Mouse (Mus musculus): ENCODE data around the gene Arpc5.
A peak's percentile ranks its signal among the peaks of the same experiment; 100 is the strongest.

The Arpc5 gene

GRCm38 (mm10) chr1:152784620-152785019, 18.3 kb downstream of the Arpc5 start:
- DNase-seq: peak; percentile 51

DNA sequence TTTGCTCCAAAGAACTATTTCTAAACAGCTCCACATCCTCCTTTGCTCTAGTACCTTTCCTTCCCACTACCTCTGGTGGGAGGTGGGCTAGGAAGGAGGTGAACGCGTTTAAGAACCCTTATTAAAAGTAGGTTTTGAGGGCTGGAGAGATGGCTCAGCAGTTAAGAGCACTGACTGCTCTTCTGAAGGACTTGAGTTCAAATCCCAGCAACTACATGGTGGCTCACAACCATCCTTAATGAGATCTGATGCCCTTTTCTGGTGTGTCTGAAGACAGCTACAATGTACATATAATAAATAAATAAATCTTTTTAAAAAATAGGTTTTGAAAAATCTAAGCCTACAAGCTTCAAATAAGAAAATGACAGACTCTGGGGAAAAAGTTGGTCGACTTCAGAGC, 19.1 kb downstream of the Arpc5 start:
- peak; percentile 66 for DNase-seq

DNA sequence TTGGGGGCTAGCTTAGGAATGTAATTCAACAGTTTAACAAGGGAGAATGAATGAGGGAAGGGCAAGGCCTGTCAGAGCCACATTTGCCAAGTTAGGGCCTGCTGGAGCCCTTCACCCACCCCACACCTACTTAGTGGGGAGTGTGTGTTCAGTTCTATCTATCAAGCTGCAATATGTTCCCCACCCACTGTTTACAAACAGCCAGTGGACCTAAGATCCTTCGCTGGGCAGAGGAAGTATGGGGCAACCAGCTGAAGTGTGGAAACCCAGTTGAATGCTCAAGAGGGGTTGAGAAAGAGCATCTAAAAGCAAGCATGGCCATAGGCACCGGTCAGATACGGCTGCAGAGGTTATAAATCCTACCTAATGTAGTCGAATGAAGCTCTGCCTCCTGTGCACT, 20.6 kb downstream of the Arpc5 start:
- DNase-seq: peak; percentile 76

GRCm38 (mm10) chr1:152788121-152788660, 21.8 kb downstream of the Arpc5 start:
- peak; percentile 76 for DNase-seq

- DNase-seq: no peak
These were observed 23.9 kb downstream of the Arpc5 start for GRCm38 (mm10) chr1:152790254-152790653.

- DNase-seq: no peak
These were observed 24.5 kb downstream of the Arpc5 start for GRCm38 (mm10) chr1:152790821-152791220.

GRCm38 (mm10) chr1:152791269-152791668, 24.9 kb downstream of the Arpc5 start:
- DNase-seq: no peak

- DNase-seq: no peak
These were observed 26.6 kb downstream of the Arpc5 start for GRCm38 (mm10) chr1:152792736-152793494.

- DNase-seq: no peak
These were observed 27.3 kb downstream of the Arpc5 start for GRCm38 (mm10) chr1:152793495-152794130.

- DNase-seq: no peak
These were observed 29.4 kb downstream of the Arpc5 start for GRCm38 (mm10) chr1:152795688-152796255.

- DNase-seq: peak; percentile 95
These were observed 30.4 kb downstream of the Arpc5 start for GRCm38 (mm10) chr1:152796683-152797263.

DNA sequence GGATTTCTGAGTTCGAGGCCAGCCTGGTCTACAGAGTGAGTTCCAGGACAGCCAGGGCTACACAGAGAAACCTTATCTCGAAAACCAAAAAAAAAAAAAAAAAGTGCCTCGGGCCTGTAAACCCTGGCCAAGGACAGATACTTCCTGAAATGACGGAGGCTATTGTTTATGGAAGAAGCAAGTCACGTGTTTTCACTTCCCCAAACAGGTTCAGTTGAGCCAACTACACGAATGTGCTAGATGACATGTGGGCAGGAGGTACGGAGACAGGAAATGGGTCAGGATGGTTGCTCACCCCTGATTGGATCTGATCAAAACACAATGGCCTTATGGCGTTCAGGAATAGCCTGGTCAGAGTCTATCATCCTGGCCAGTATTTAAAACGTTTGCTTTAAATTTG, 31.8 kb downstream of the Arpc5 start:
- peak; percentile 96 for DNase-seq

DNA sequence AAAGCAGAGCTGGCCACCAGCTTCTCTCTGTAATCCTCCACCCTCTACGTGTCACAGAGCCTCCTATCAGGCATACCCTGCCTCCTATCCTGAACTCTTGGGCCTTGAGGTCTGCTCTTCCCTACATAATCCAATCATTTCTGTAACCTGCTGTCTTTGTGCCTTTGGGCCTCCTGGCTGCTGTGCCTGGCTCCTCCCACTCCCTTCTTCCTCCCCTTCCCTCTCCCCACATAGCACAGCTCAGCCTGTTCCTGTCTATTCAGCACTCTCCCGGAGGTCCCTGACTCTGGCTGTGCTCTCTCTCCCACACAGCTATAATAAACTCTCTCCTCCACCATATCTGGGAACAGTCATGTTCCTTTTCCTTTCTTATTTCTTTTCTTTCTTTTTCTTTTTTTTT, 33.6 kb downstream of the Arpc5 start, which contains the start of gene Ncf2:
TSS of gene Ncf2 (plus strand) at position 298 of the 400 bp plus-strand sequence.
- DNase-seq: peak; percentile 95

GRCm38 (mm10) chr1:152800633-152801176, 34.4 kb downstream of the Arpc5 start:
- DNase-seq: no peak

- DNase-seq: peak; percentile 93
These were observed 38.6 kb downstream of the Arpc5 start for GRCm38 (mm10) chr1:152804907-152805306.

DNA sequence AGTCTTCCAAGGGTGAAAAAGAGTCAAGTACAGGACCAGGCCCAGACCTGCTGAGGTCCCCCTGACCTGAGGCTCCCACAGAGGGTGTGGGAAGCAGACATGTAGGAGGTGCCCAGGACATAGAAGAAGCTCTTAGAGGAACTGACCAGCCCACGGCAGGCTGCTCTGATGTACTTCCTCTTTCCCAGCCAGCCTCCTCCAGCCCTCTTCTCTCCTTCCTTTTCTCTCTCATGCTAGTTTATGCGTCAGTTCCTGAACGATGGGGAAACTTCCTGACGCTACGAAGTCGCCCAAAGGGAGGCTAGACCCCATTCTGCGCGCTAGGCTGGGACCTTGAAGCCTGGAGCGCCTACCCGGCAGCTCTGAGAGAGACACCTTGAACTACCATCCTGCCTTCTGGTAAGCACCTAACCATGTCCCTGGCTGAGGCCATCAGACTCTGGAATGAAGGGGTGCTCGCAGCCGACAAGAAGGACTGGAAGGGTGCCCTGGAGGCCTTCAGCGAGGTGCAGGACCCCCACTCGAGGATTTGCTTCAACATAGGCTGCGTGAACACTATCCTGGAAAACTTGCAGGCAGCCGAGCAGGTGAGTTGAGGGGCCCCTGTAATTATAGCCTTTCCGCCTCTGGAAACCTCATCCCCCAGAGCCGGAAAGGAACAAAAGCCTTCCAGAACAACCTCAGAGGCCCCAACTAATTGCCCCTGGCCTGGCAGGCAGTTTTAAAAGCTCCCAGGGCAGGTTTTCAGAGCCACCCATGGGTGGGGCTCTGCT, 41.5 kb downstream of the Arpc5 start:
- peak; percentile 96 for DNase-seq

GRCm38 (mm10) chr1:152808392-152808680, 42.0 kb downstream of the Arpc5 start:
- no peak for DNase-seq

- peak; percentile 98 for DNase-seq
These were observed 43.4 kb downstream of the Arpc5 start for GRCm38 (mm10) chr1:152809541-152810252.

DNA sequence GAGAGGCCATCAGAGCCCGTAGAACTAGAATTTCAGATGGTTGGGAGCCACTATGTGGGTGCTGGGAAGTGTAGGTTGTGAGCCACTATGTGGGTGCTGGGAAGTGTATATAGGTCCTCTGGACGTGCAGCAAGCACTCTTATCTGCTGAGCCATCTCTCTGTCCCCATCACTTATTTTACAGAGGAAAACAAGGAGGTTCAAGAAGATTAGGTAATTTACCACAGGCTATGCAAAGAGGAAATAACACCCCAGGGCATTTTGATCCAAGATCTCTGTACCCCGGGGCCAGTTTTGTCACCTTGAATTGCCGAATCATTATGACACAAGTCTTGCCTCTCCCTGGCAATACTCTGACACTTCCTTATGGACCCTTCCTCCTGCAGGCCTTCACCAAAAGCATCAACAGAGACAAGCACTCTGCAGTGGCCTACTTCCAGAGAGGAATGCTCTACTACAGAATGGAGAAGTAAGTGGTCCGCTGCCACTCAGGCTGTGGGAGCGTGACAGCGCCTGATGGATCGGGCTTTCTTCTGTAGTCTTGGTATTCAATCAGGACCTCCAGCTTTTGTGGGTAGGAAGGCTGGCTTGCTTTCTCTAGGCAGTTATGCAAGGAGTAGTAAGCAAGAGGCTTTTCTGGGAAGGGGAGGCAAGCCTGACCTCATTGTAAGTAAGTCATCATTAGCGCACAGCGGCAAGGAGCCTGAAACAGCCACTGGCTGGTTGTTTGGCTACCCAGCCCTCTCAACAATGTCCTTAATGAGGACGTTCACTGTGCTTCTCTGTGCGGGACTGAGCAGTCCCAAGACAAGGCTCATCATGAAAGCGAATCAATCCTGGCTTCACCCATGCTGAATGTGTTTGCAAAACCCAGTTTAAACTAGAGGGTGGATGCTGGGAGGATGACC, 44.4 kb downstream of the Arpc5 start:
- no peak for DNase-seq

GRCm38 (mm10) chr1:152815265-152815701, 48.9 kb downstream of the Arpc5 start:
- DNase-seq: no peak

Data from heart, adult 11 months (tissue).